Mouse (Mus musculus) liver, postnatal 0 days (tissue): ENCODE measurements around the gene Banp.

Source experiments
- CTCF ChIP-seq: sonication (generic); IDR thresholded peaks from 2 replicates; pipeline ENCODE4 v1.5.1; 2016; ENCODE audit warnings: antibody characterized with exemption, low read depth
- EP300 ChIP-seq: IDR thresholded peaks from 2 replicates; pipeline ENCODE4 v1.6.1; 2016; ENCODE audit warnings: antibody characterized with exemption, low read depth, mild to moderate bottlenecking

DNA sequence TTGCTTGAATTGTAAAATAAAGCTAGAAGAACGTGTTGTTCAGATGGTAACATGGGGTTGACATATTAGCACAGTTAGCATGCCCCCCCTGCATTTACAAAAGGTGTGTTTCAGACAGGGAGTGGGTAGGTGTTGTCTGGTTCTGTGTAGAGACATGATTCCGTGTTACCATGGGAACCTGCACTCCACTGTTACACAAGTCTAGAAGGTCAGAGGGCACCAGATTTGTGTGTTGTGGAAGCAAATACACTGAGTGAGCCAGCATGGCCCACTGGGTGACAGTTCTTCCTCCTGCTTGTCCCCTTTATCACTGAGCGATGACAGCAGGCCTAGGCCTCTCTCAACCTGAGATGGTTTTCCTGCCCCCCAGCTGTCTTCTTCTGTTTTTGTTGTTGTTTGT is 46.3 kb downstream of the Banp start:
- no peak for TF ChIP-seq CTCF
- no peak for TF ChIP-seq EP300
